Mouse (Mus musculus): ENCODE results near the gene Maea. TPM values are rescaled to one million over a fixed set of nuclear protein-coding genes. Genes with fewer than 3 reads are reported as not detected.
"Not testable (repeated sequence)": the region's sequence is repeated elsewhere in the genome, so short reads cannot be mapped to it uniquely, and the experiment has no call there.

The Maea gene
- polyA plus RNA-seq, 1 experiment from 2014 or later, result 120 TPM

DNA sequence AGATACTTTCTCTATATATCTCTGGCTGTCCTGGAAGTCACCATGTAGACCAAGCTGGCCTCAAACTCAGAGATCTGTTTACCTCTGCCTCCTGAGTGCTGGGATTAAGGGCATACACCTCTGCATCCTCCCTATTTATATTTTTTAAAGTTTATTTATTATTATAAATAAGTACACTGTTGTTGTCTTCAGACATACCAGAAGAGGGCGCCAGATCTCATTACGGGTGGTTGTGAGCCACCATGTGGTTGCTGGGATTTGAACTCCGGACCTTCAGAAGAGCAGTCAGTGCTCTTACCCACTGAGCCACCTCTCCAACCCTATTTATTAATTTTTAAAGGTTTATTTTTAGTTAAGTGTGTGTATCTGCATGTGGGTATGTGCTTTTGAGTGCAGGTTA, 6.9 kb downstream of the Maea start:
- not testable (repeated sequence) for H3K27me3 ChIP-seq; H3K9me3 ChIP-seq (replicated peaks); ATAC-seq (replicated peaks; ENCODE audit: insufficient number of reproducible peaks, insufficient read depth, low FRiP score, low read depth); H3K9ac ChIP-seq; H3K36me3 ChIP-seq; H3K27ac ChIP-seq; H3K4me2 ChIP-seq; H3K4me3 ChIP-seq
- H3K4me1 ChIP-seq (replicated peaks), result peaks cover 60% of the 10 kb centered on the region
- WGBS, result 69% methylated on average over 3 of the region's 3 CpGs

DNA sequence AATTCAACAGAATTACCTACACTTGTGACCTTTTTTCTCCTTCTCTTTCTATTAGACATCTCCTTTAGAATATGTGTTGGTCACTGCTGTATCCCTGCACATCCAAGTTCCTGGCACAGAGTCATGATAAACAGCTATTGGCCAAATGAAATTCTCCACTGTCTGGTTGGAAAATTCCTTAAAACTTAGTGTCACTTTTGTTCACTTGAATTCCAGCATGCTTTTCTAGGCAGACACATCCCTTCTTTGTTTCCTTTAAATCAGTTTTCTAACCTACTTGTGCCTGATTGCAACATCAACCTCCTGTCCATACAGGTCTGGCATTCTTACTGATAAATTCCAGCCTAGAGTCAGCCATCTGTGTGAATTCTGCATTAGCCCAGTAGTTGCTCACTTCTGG, 7.5 kb downstream of the Maea start:
- Histone ChIP-seq H3K4me1 (replicated peaks) (peaks cover 59% of the 10 kb centered on the region), H3K9me3 (replicated peaks) (no peaks in the 10 kb centered on the region), H3K27me3 (no peaks in the 10 kb centered on the region), H3K27ac (peak overlapping the region; percentile 56), H3K4me3 (no peak overlapping the region), H3K36me3 (no peaks in the 10 kb centered on the region), H3K9ac (no peak overlapping the region), H3K4me2 (no peak overlapping the region)
- ATAC-seq (replicated peaks; ENCODE audit: insufficient number of reproducible peaks, insufficient read depth, low FRiP score, low read depth), result no peak

DNA sequence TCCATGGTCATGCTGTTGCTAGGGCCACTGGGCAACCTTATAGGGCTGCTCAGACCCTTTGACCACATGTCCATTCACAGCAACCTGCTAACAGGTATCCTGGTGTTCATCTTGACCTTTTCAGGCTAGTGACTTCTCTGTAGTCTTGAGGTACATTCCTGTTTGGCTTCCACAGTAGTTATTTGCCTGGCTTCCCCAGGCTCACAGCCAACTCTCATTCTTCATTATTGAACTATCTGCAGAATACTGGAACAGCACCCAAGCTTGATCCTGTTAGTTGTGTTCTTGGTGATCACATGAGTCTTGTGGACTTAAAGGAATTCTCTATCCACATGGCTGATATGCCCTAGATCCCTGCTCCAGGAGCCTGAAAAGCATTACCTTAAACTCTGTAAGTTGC, 8.3 kb downstream of the Maea start:
- H3K27ac ChIP-seq, result peak overlapping the region; percentile 56
- H3K4me2 ChIP-seq, result no peak overlapping the region
- ATAC-seq (replicated peaks; ENCODE audit: insufficient number of reproducible peaks, insufficient read depth, low FRiP score, low read depth), result no peak
- peaks cover 56% of the 10 kb centered on the region for H3K4me1 ChIP-seq (replicated peaks)
- H3K9ac ChIP-seq, result no peak overlapping the region
- H3K36me3 ChIP-seq, result no peaks in the 10 kb centered on the region
- no peaks in the 10 kb centered on the region for H3K9me3 ChIP-seq (replicated peaks)
- no peaks in the 10 kb centered on the region for H3K27me3 ChIP-seq
- H3K4me3 ChIP-seq, result no peak overlapping the region

DNA sequence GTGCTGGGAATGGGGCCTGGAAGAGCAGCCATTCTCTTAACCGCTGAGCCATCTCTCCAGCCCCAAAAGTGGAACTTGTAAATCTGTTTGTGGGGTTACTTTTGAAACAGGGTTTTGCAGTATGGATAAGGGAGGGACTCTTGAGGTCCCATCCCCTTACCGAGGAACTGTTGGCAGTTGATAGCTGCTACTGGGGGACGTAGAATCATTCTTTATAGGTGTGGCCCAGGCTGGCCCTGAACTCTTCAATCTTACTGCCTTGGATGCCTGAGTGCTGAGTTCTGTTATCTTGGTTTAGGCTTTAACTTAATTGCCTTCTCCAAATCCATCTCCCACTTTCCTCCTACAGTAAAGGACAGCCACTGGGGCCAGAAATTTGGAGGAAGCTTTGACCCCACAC, 8.8 kb downstream of the Maea start:
- H3K4me3 ChIP-seq, result no peak overlapping the region
- no peak overlapping the region for H3K9ac ChIP-seq
- no peak overlapping the region for H3K4me2 ChIP-seq
- no peak for ATAC-seq (replicated peaks; ENCODE audit: insufficient number of reproducible peaks, insufficient read depth, low FRiP score, low read depth)
- no peaks in the 10 kb centered on the region for H3K27me3 ChIP-seq
- 64% methylated on average over 3 of the region's 3 CpGs for WGBS
- H3K4me1 ChIP-seq (replicated peaks), result peaks cover 57% of the 10 kb centered on the region
- no peaks in the 10 kb centered on the region for H3K36me3 ChIP-seq
- no peaks in the 10 kb centered on the region for H3K9me3 ChIP-seq (replicated peaks)
- no peak overlapping the region for H3K27ac ChIP-seq

DNA sequence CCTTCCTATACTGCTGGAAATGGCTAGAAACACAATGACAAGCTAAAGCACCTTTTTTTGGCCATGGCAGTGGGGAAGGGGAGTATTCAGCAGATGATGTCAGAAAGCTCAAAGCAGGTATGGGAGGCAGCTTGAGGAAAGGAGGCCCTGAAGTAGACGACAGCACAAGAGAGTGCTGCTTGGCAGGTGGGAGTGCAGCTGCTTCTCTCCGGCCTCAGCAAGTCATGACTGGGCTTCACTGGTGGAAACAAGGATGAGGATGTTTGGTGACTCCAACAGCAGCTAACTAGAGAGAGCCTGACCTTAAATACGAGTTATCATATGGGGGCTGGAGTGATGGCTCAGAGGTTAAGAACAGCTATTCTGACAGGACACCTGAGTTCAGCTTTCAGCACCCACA, 12.3 kb downstream of the Maea start:
- Histone ChIP-seq H3K36me3 (no peaks in the 10 kb centered on the region), H3K9me3 (replicated peaks) (no peaks in the 10 kb centered on the region), H3K9ac (no peak overlapping the region), H3K4me3 (no peak overlapping the region), H3K4me1 (replicated peaks) (peaks cover 63% of the 10 kb centered on the region), H3K4me2 (no peak overlapping the region), H3K27me3 (no peaks in the 10 kb centered on the region), H3K27ac (no peak overlapping the region)
- 43% methylated on average over 3 of the region's 3 CpGs for WGBS
- ATAC-seq (replicated peaks; ENCODE audit: insufficient number of reproducible peaks, insufficient read depth, low FRiP score, low read depth), result no peak

DNA sequence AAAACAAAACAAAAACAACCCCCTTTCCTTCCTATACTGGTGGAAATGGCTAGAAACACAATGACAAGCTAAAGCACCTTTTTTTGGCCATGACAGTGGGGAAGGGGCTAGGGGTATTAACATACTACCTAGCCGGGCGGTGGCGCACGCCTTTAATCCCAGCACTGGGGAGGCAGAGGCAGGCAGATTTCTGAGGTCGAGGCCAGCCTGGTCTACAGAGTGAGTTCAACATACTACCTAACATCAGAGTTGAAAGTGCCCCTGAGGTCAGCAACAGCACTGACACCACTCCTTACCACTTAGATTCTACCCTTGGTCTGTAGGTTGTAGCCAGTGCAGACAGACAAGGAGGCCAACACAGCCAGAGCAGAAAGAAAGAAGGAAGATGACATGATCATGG, 13.9 kb downstream of the Maea start:
- ATAC-seq (replicated peaks; ENCODE audit: insufficient number of reproducible peaks, insufficient read depth, low FRiP score, low read depth), result no peak
- Histone ChIP-seq H3K4me3 (no peak overlapping the region), H3K4me2 (no peak overlapping the region), H3K27ac (no peak overlapping the region), H3K4me1 (replicated peaks) (peaks cover 51% of the 10 kb centered on the region), H3K9me3 (replicated peaks) (no peaks in the 10 kb centered on the region), H3K9ac (no peak overlapping the region), H3K27me3 (no peaks in the 10 kb centered on the region), H3K36me3 (no peaks in the 10 kb centered on the region)
- 97% methylated on average over 5 of the region's 5 CpGs for WGBS

DNA sequence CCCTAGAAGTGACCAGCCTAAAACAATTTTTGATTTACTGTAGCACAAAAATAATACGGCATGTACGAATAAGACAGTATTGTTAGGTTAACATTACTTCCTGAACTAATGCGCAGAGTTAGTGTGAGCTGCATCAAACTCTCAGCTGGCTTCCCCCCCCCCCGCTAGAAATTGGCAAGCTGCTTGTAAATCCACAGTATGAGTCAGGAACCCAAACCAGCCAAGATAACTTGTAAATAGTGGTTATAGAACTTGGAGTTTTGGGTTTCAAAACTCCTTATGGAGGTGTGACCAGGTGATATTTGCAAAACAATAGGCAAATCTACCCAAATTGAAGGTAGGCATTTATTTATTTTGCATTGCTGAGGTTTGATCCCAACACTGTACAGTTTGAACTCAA, 14.4 kb downstream of the Maea start:
- WGBS, result 72% methylated on average over 4 of the region's 4 CpGs
- no peak for ATAC-seq (replicated peaks; ENCODE audit: insufficient number of reproducible peaks, insufficient read depth, low FRiP score, low read depth)
- H3K9me3 ChIP-seq (replicated peaks), result no peaks in the 10 kb centered on the region
- no peaks in the 10 kb centered on the region for H3K27me3 ChIP-seq
- H3K4me1 ChIP-seq (replicated peaks), result peaks cover 46% of the 10 kb centered on the region
- no peak overlapping the region for H3K9ac ChIP-seq
- H3K27ac ChIP-seq, result no peak overlapping the region
- H3K4me2 ChIP-seq, result no peak overlapping the region
- H3K36me3 ChIP-seq, result no peaks in the 10 kb centered on the region
- H3K4me3 ChIP-seq, result no peak overlapping the region

DNA sequence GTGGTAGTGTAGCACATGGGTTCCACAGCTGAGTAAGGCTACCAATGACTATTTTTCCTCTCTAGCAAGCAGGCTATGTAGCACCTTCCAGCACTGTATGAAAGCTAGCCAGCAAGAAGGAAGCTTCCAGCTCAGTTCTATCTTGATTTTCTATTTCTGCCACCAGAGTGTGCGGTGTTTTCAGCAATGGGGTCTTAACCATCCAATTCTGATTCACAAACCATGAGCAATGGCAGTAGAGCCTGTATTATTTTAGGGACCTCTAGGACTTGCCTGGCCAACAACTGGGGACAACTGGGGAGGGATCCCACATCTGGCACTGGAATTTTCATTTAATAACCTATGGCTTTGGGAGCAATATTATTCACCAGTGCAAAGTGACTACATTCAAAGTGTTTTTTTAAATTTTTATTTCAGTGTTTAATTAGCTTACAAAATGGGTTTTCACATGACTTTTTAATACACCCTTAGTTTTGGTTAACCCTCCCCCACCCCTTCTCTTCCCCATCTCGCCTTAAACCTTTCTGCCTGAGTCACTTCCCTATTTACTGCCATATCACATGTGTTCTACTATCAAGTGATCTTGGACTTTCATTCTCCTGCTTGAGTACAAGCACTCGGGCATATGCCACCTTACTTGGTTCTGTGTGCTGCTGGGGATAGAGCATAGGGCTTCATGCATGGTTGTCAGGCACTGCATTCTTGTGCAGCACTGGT, 16.4 kb downstream of the Maea start:
- ATAC-seq (replicated peaks; ENCODE audit: insufficient number of reproducible peaks, insufficient read depth, low FRiP score, low read depth), result no peak
- WGBS, result 58% methylated on average over 3 of the region's 3 CpGs
- Histone ChIP-seq H3K36me3 (no peaks in the 10 kb centered on the region), H3K9ac (no peak overlapping the region), H3K9me3 (replicated peaks) (no peaks in the 10 kb centered on the region), H3K27me3 (no peaks in the 10 kb centered on the region), H3K4me2 (no peak overlapping the region), H3K4me3 (no peak overlapping the region), H3K4me1 (replicated peaks) (peaks cover 41% of the 10 kb centered on the region), H3K27ac (no peak overlapping the region)

DNA sequence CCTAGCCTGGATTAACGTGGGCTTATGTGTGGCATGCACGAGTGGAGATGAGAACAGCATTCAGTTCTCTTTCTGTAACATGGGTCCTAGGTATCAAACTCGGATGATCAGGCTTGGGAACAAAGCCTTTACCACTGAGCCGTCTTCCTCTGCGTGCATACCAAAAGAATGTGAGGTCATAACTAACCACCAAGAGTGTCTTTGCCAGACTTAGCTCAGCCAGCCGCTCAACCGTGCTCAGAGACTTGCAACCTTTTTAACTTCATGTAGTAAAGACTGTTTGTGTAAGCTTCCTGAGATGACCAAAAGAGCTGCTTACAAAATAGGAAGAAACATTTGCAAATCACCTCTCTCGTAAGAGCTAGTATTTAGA, 16.9 kb downstream of the Maea start:
- no peak overlapping the region for H3K9ac ChIP-seq
- no peak overlapping the region for H3K4me3 ChIP-seq
- no peaks in the 10 kb centered on the region for H3K36me3 ChIP-seq
- H3K4me2 ChIP-seq, result no peak overlapping the region
- no peaks in the 10 kb centered on the region for H3K9me3 ChIP-seq (replicated peaks)
- 58% methylated on average over 8 of the region's 8 CpGs for WGBS
- no peaks in the 10 kb centered on the region for H3K27me3 ChIP-seq
- peaks cover 46% of the 10 kb centered on the region for H3K4me1 ChIP-seq (replicated peaks)
- ATAC-seq (replicated peaks; ENCODE audit: insufficient number of reproducible peaks, insufficient read depth, low FRiP score, low read depth), result no peak
- H3K27ac ChIP-seq, result no peak overlapping the region

DNA sequence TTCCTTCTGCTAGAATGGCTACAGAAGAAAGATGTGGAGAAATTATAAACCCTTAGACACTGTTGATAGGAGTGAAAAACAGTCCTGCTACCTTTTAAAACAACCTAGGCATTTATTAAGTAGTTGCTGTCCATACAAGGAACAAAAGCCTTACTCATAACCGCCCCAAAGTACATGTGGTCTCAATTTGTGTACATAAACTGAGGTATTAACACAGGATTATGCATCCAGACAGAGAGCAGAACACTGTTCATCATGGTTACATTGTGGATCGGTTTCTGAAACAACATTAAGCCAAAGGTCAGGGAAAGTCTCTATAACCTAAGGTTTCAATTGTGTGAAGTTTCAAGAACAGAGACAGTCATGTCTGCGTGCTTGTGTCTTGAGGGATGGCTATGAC, 17.7 kb downstream of the Maea start:
- Histone ChIP-seq H3K9ac (no peak overlapping the region), H3K36me3 (no peaks in the 10 kb centered on the region), H3K4me1 (replicated peaks) (peaks cover 47% of the 10 kb centered on the region), H3K27me3 (no peaks in the 10 kb centered on the region), H3K27ac (no peak overlapping the region), H3K9me3 (replicated peaks) (no peaks in the 10 kb centered on the region), H3K4me2 (no peak overlapping the region), H3K4me3 (no peak overlapping the region)
- 67% methylated on average over 3 of the region's 3 CpGs for WGBS
- no peak for ATAC-seq (replicated peaks; ENCODE audit: insufficient number of reproducible peaks, insufficient read depth, low FRiP score, low read depth)

DNA sequence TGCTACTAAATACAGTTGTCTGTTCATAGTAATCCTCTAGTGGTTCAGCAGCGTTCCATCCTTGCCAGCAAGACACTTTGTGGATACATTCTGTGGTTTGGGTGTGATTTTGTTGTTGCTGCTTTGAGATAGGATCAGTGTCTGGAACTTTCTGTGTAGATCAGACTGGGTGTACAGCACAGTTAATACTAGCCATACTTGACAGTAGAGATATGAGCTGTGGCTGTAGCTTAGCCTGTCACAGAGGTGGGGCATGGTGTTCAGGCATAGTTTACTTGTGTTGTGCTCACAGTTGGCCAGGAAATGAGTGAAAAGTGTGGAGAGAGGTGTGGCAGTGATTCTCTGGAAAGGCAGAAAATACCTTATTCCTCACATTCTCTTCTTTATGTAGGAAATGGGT, 22.2 kb downstream of the Maea start:
- 86% methylated on average over 1 of the region's 1 CpGs for WGBS

DNA sequence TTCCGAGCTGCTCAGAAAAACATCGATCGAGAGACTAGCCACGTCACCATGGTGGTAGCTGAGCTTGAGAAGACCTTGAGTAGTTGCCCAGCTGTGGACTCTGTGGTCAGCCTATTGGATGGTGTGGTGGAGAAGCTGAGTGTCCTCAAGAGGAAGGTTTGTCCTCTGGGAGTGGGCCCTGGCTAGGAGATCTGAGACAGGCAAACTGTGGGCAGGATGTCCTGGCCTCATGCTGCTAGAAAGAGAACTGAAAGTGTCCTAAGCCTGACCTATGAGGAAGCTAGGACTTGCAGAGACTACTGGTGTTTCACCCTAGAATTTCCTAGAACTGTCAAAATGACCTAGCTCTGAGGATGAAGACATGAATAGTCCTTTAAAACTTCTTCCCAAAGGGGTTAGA, 23.2 kb downstream of the Maea start:
- WGBS, result 89% methylated on average over 4 of the region's 4 CpGs
- no peak overlapping the region for H3K27ac ChIP-seq
- H3K4me1 ChIP-seq (replicated peaks), result peaks cover 22% of the 10 kb centered on the region
- H3K36me3 ChIP-seq, result peaks cover 41% of the 10 kb centered on the region
- H3K4me3 ChIP-seq, result no peak overlapping the region
- H3K4me2 ChIP-seq, result no peak overlapping the region
- no peaks in the 10 kb centered on the region for H3K9me3 ChIP-seq (replicated peaks)
- no peak overlapping the region for H3K9ac ChIP-seq
- ATAC-seq (replicated peaks; ENCODE audit: insufficient number of reproducible peaks, insufficient read depth, low FRiP score, low read depth), result no peak
- no peaks in the 10 kb centered on the region for H3K27me3 ChIP-seq

More for the DNA sequence above, 22.2 kb downstream of the Maea start:
- Histone ChIP-seq H3K27ac (no peak overlapping the region), H3K4me2 (no peak overlapping the region), H3K9me3 (replicated peaks) (no peaks in the 10 kb centered on the region), H3K27me3 (no peaks in the 10 kb centered on the region), H3K4me1 (replicated peaks) (peaks cover 24% of the 10 kb centered on the region), H3K9ac (no peak overlapping the region), H3K4me3 (no peak overlapping the region), H3K36me3 (peaks cover 32% of the 10 kb centered on the region)
- ATAC-seq (replicated peaks; ENCODE audit: insufficient number of reproducible peaks, insufficient read depth, low FRiP score, low read depth), result no peak

All from heart, embryonic 15.5 days (tissue).